Comparison of ENCODE assay signal across 24 mouse cellular contexts in the genomic region with DNA sequence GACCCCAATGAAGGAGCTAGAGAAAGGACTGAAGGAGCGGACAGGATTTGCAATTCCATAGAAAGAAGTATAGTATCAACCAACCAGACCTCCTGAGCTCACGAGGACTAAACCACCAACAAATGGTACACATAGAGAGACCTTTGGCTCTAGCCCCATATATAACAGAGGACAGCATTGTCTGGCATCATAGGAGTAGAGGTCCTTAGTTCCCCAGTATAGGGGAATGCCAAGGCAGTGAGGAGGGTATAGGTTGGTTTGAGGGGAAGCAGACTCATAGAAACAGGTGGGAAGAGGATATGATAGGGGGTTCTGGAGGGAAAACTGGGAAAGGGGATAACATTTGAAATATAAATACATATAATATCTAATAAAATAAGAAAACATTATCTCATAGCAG. TPM values are rescaled to one million over a fixed set of nuclear protein-coding genes. Genes with fewer than 3 reads are reported as not detected.
DNase-seq lines count a peak whose midpoint lies in the region; ATAC-seq lines count a peak whose summit lies in the region.
"Had no signal": no experiment of that assay in that cellular context is flagged by ENCODE, and none has a peak within 500 bp of the region (broad histone marks: within the 10 kb centered on the region; RNA-seq: fewer than 3 reads in every experiment).

No protein-coding gene starts in this region.

- no peaks in the 10 kb centered on the region for H3K27me3 ChIP-seq in kidney, embryonic 15.5 days
- no peaks in the 10 kb centered on the region for H3K27me3 ChIP-seq in lung, embryonic 15.5 days
- H3K27me3 ChIP-seq in limb, embryonic 10.5 days (ENCODE audit: low read depth, poor library complexity, severe bottlenecking) = no peaks in the 10 kb centered on the region
- H3K27me3 ChIP-seq: forebrain, embryonic 13.5 days; forebrain, embryonic 15.5 days had no signal

- no peaks in the 10 kb centered on the region for H3K4me1 ChIP-seq in kidney, embryonic 15.5 days
- no peaks in the 10 kb centered on the region for H3K4me1 ChIP-seq in lung, embryonic 15.5 days
- no peaks in the 10 kb centered on the region for H3K4me1 ChIP-seq in limb, embryonic 10.5 days
- H3K4me1 ChIP-seq: forebrain, embryonic 13.5 days; forebrain, embryonic 15.5 days had no signal

- no peak for DNase-seq in kidney, adult 11 months
- DNase-seq in lung, postnatal 10 days = no peak
- DNase-seq in limb, embryonic 10.5 days (ENCODE audit: low spot score) = no peak
- DNase-seq: adrenal gland, adult 2 months; adrenal gland, postnatal 10 days; adrenal gland, postnatal 25 days; cerebellum, adult 11 months; cerebellum, adult 18-20 months; cerebellum, adult 8-10 months; cerebellum, adult 9-11 months; cerebellum, postnatal 14 days; cerebellum, postnatal 36 days; forebrain, postnatal 0 days had no signal

- H3K36me3 ChIP-seq in kidney, embryonic 15.5 days = no peaks in the 10 kb centered on the region
- no peaks in the 10 kb centered on the region for H3K36me3 ChIP-seq in lung, embryonic 15.5 days
- H3K36me3 ChIP-seq in limb, embryonic 10.5 days = no peaks in the 10 kb centered on the region
- H3K36me3 ChIP-seq: forebrain, embryonic 15.5 days had no signal

- H3K4me2 ChIP-seq in kidney, embryonic 15.5 days = no peak overlapping the region
- no peak overlapping the region for H3K4me2 ChIP-seq in lung, embryonic 15.5 days
- H3K4me2 ChIP-seq: forebrain, embryonic 13.5 days; forebrain, embryonic 15.5 days had no signal

- H3K9me3 ChIP-seq in kidney, embryonic 15.5 days (replicated peaks) = 0 out of 2 replicates have a peak, but pooled peaks cover 5% of the 10 kb centered on the region
- 0 out of 2 replicates have a peak, but pooled peaks cover 4% of the 10 kb centered on the region for H3K9me3 ChIP-seq in lung, embryonic 15.5 days
- H3K9me3 ChIP-seq in limb, embryonic 10.5 days (replicated peaks) = no peaks in the 10 kb centered on the region; the same call in none of the 2 replicates
- H3K9me3 ChIP-seq: forebrain, embryonic 13.5 days; forebrain, embryonic 15.5 days had no signal

- H3K27ac ChIP-seq in kidney, embryonic 15.5 days = no peak overlapping the region
- H3K27ac ChIP-seq in lung, embryonic 15.5 days = no peak overlapping the region
- H3K27ac ChIP-seq in limb, embryonic 10.5 days = no peak overlapping the region
- H3K27ac ChIP-seq: forebrain, embryonic 13.5 days; forebrain, embryonic 15.5 days had no signal

- ATAC-seq in kidney, embryonic 15.5 days (replicated peaks; ENCODE audit: low FRiP score) = 0 out of 2 replicates have a peak, but pooled peaks have one; percentile 35
- 0 out of 2 replicates have a peak, but pooled peaks have one; percentile 55 for ATAC-seq in lung, embryonic 15.5 days (ENCODE audit: borderline replicate concordance, extremely low read depth, low FRiP score, low TSS enrichment)
- 0 out of 2 replicates have a peak, but pooled peaks have one; percentile 32 for ATAC-seq in common myeloid progenitor, adult 5-6 weeks (replicated peaks; ENCODE audit: low read depth, poor library complexity, severe bottlenecking)
- ATAC-seq: forebrain, embryonic 13.5 days; forebrain, embryonic 15.5 days; forebrain, postnatal 0 days had no signal

- H3K9ac ChIP-seq in kidney, embryonic 15.5 days = no peak overlapping the region
- H3K9ac ChIP-seq in lung, embryonic 15.5 days = no peak overlapping the region
- H3K9ac ChIP-seq: forebrain, embryonic 13.5 days; forebrain, embryonic 15.5 days; forebrain, postnatal 0 days had no signal

- no peak overlapping the region for H3K4me3 ChIP-seq in kidney, embryonic 15.5 days (replicated peaks)
- H3K4me3 ChIP-seq in lung, embryonic 15.5 days = no peak overlapping the region
- H3K4me3 ChIP-seq in limb, embryonic 10.5 days = no peak overlapping the region
- H3K4me3 ChIP-seq: forebrain, embryonic 13.5 days; forebrain, embryonic 15.5 days had no signal

- 80% methylated on average over 2 of the region's 2 CpGs for WGBS in kidney, embryonic 15.5 days
- 77% methylated on average over 2 of the region's 2 CpGs for WGBS in lung, embryonic 15.5 days
- 89% methylated on average over 2 of the region's 2 CpGs for WGBS in limb, embryonic 10.5 days

RNA-seq across cellular contexts. Expression of a gene that starts 13.0 kb away (rescaled TPM):
- 0.14 TPM in 1 of 2 replicates, not detected in the other for polyA plus RNA-seq in kidney, embryonic 15.5 days (2015; fragmentation: Nextera tagmentation; extraction: Ambion mirVana)
- polyA plus RNA-seq in lung, embryonic 15.5 days (2015; fragmentation: Nextera tagmentation; extraction: Ambion mirVana) = 0.16 TPM in 1 of 2 replicates, not detected in the other
- 28.7 and 30.6 TPM in 2 replicates for total RNA-seq in common myeloid progenitor, adult 5-6 weeks (2017)
- not detected in 2 replicates for polyA plus RNA-seq in limb, embryonic 10.5 days (2016; fragmentation: Nextera tagmentation; extraction: Ambion mirVana)
- total RNA-seq: adrenal gland, postnatal 25 days; ES-E14; forebrain, postnatal 0 days; MEL had no signal
- polyA plus RNA-seq: C2C12; embryonic facial prominence, embryonic 11.5 days; forebrain, embryonic 11.5 days; forebrain, embryonic 13.5 days; forebrain, embryonic 15.5 days had no signal

RNA-seq across cellular contexts. Expression of a gene that starts 41.4 kb away (rescaled TPM):
- polyA plus RNA-seq in kidney, embryonic 15.5 days (2015; fragmentation: Nextera tagmentation; extraction: Ambion mirVana) = 0.13 TPM in 1 of 2 replicates, not detected in the other
- polyA plus RNA-seq in lung, embryonic 15.5 days (2015; fragmentation: Nextera tagmentation; extraction: Ambion mirVana) = 0.30 and 0.42 TPM in 2 replicates
- total RNA-seq in common myeloid progenitor, adult 5-6 weeks (2017) = not detected in 2 replicates
- polyA plus RNA-seq in limb, embryonic 10.5 days (2016; fragmentation: Nextera tagmentation; extraction: Ambion mirVana) = not detected in 2 replicates
- total RNA-seq: adrenal gland, adult 2 months; adrenal gland, postnatal 10 days; adrenal gland, postnatal 25 days; adrenal gland, postnatal 4 days; ES-E14; MEL had no signal
- polyA plus RNA-seq: adrenal gland, adult 2 months; C2C12; embryonic facial prominence, embryonic 11.5 days had no signal
